Mouse (Mus musculus): ENCODE results near the gene Panx1. TPM values are rescaled to one million over a fixed set of nuclear protein-coding genes. Genes with fewer than 3 reads are reported as not detected.
A peak's percentile ranks its signal among the peaks of the same experiment; 100 is the strongest.

The Panx1 gene
- total and polyA plus RNA-seq, 2 experiments from 2014 or later = 95.0 to 120 TPM

DNA sequence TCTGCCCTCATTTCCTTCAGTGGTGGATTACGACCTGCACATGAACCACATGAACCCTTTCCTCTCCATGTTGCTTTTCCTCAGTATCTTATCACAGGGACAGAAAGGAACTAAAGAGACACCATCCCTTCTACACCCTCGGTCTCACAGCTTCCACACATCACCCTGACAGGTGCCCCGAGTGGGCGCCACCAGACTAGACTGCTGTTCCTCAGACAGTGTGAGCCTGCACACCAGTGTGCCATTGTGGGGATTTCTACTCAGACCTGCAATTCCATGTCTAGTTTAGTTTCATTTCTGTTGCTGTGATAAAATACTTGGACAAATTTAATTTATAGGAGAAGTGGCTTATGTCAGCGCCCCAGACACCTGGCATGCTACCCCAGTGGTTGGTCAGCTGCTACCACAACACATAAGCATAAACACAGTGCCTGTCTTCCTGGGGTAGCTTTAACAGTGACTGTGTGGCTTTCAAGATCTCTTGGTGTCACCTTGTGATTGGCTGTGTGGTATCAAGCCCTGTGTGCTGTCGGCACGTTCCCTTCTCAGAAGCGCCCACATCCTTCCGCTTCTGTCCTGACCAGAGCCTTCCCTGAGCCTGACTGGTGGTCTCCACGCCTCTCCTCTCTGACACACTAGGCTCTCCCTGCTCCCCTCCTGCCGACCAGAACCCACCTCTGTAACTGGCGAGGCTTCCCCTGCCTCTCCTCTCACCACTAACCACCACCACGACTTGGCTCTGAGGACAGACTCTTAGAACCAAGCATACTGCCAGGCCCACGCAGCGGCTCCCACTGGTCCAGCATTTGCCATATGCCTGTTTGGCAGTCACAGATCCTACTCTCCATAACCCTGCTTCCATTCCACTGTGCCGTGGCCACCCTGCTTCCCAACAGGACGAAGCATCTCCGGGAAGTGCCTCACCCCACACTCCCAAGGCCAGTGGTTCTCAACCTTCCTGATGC is 27.2 kb downstream of the Panx1 start:
- Histone ChIP-seq H3K4me3 (ENCODE audit: low read length) (no peak overlapping the region), H3K9ac (replicated peaks; ENCODE audit: low read length) (no peak overlapping the region), H3K27me3 (ENCODE audit: insufficient read depth, low read length) (no peaks in the 10 kb centered on the region), H3K4me1 (ENCODE audit: insufficient read depth, low read length) (no peaks in the 10 kb centered on the region), H3K27ac (no peak overlapping the region), H3K4me2 (ENCODE audit: low read depth, low read length) (no peak overlapping the region), H3K9me3 (ENCODE audit: low read length) (no peaks in the 10 kb centered on the region), H3K36me3 (ENCODE audit: insufficient read depth, low read length) (0 out of 2 replicates have a peak, but pooled peaks cover 8% of the 10 kb centered on the region)
- no peak for TF ChIP-seq CTCF (IDR thresholded peaks at IDR 0.05; ENCODE audit: low read depth)
- DNase-seq (ENCODE audit: low spot score) = no peak
- WGBS = 83% methylated on average over 18 of the region's 18 CpGs
- no peak for ATAC-seq

DNA sequence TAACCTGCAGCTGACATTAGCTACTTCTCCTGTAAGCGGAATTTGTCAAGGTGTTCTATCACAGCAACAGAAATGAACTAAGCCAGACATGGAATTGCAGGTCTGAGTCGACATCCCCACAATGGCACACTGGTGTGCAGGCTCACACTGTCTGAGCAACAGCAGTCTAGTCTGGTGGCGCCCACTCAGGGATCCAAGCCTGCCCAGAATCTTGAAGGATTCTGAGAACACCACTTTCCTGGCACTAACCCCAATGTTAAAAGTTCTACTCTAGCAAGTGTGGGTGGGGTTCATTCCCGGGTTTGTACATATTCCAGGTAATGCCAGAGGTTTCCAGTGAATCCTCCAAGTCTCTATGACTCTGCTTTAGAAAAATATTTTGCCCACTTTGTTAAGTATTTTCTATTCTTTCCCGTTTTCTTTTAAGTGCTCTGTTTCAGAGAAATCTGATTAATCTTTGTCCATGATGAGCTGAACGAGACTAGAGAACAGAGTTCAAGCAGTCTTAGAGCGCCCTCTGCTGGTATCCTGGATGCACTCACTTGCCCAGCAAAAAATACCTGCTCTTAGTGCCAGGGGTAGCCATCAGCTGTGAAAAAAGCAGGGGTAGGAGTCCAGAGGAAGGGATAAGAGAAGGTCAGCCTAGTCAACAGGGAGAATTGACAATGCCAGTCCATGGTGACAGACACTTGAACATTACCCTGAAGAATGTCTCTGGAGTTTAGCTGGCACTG is 29.9 kb downstream of the Panx1 start:
- 53% methylated on average over 7 of the region's 7 CpGs for WGBS
- H3K36me3 ChIP-seq (ENCODE audit: insufficient read depth, low read length) = 0 out of 2 replicates have a peak, but pooled peaks cover 4% of the 10 kb centered on the region

GRCm38 (mm10) chr9:15007566-15007965 is 37.7 kb downstream of the Panx1 start:
- no peak for TF ChIP-seq CTCF (IDR thresholded peaks at IDR 0.05; ENCODE audit: low read depth)
- Histone ChIP-seq H3K27ac (no peak overlapping the region), H3K36me3 (ENCODE audit: insufficient read depth, low read length) (peaks cover 20% of the 10 kb centered on the region; the same call in 1 of the 2 replicates), H3K9me3 (ENCODE audit: low read length) (no peaks in the 10 kb centered on the region), H3K4me3 (ENCODE audit: low read length) (no peak overlapping the region), H3K4me1 (ENCODE audit: insufficient read depth, low read length) (0 out of 2 replicates have a peak, but pooled peaks cover 4% of the 10 kb centered on the region), H3K27me3 (ENCODE audit: insufficient read depth, low read length) (no peaks in the 10 kb centered on the region), H3K4me2 (ENCODE audit: low read depth, low read length) (no peak overlapping the region), H3K9ac (replicated peaks; ENCODE audit: low read length) (no peak overlapping the region)
- 41% methylated on average over 14 of the region's 14 CpGs for WGBS
- DNase-seq (ENCODE audit: low spot score) (peak; percentile 30), ATAC-seq (no peak)

More for the DNA sequence above, 29.9 kb downstream of the Panx1 start:
- Histone ChIP-seq H3K27me3 (ENCODE audit: insufficient read depth, low read length) (no peaks in the 10 kb centered on the region), H3K27ac (no peak overlapping the region), H3K9me3 (ENCODE audit: low read length) (no peaks in the 10 kb centered on the region), H3K4me2 (ENCODE audit: low read depth, low read length) (no peak overlapping the region), H3K9ac (replicated peaks; ENCODE audit: low read length) (no peak overlapping the region), H3K4me1 (ENCODE audit: insufficient read depth, low read length) (no peaks in the 10 kb centered on the region), H3K4me3 (ENCODE audit: low read length) (no peak overlapping the region)
- peak; percentile 96 for TF ChIP-seq CTCF (IDR thresholded peaks at IDR 0.05; ENCODE audit: low read depth)
- peak; percentile 74 for ATAC-seq
- DNase-seq (ENCODE audit: low spot score) = peak; percentile 95

DNA sequence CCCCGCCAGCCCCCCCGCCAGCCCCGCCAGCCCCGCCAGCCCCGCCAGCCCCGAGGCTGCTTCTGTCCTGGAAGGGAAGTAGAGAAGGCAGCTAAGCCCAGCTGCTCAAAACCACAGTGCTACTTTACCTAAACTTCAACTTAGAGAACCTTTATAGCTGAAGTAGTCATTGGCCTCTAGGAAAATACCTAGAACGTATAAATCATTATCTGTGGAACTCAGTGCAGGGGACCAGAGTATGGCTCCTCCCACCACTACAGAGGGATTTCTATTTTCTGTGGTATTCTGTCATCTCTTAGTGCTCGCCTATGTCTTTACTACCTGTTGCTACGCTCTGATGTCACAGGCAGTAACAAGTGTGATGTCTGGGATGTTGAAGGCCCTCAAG is 41.0 kb downstream of the Panx1 start:
- Histone ChIP-seq H3K9me3 (ENCODE audit: low read length) (no peaks in the 10 kb centered on the region), H3K4me2 (ENCODE audit: low read depth, low read length) (no peak overlapping the region), H3K36me3 (ENCODE audit: insufficient read depth, low read length) (peaks cover 20% of the 10 kb centered on the region; the same call in 1 of the 2 replicates), H3K4me1 (ENCODE audit: insufficient read depth, low read length) (0 out of 2 replicates have a peak, but pooled peaks cover 4% of the 10 kb centered on the region), H3K9ac (replicated peaks; ENCODE audit: low read length) (no peak overlapping the region), H3K27me3 (ENCODE audit: insufficient read depth, low read length) (no peaks in the 10 kb centered on the region), H3K4me3 (ENCODE audit: low read length) (no peak overlapping the region), H3K27ac (no peak overlapping the region)
- DNase-seq (ENCODE audit: low spot score) (no peak), ATAC-seq (no peak)
- whole genome bisulfite sequencing = 42% methylated on average over 9 of the region's 9 CpGs
- no peak for TF ChIP-seq CTCF (IDR thresholded peaks at IDR 0.05; ENCODE audit: low read depth)

GRCm38 (mm10) chr9:15003676-15004297 is 41.5 kb downstream of the Panx1 start:
- H3K4me2 ChIP-seq (ENCODE audit: low read depth, low read length) = 0 out of 2 replicates have a peak overlapping the region, but pooled peaks have one; percentile 1
- H3K27ac ChIP-seq = no peak overlapping the region
- no peaks in the 10 kb centered on the region for H3K27me3 ChIP-seq (ENCODE audit: insufficient read depth, low read length)
- no peaks in the 10 kb centered on the region for H3K9me3 ChIP-seq (ENCODE audit: low read length)
- 0 out of 2 replicates have a peak, but pooled peaks cover 4% of the 10 kb centered on the region for H3K4me1 ChIP-seq (ENCODE audit: insufficient read depth, low read length)
- ATAC-seq = no peak
- no peak overlapping the region for H3K9ac ChIP-seq (replicated peaks; ENCODE audit: low read length)
- DNase-seq (ENCODE audit: low spot score) = peak; percentile 18
- peaks cover 20% of the 10 kb centered on the region; the same call in 1 of the 2 replicates for H3K36me3 ChIP-seq (ENCODE audit: insufficient read depth, low read length)
- 24% methylated on average over 10 of the region's 10 CpGs for WGBS
- TF ChIP-seq CTCF (IDR thresholded peaks at IDR 0.05; ENCODE audit: low read depth) = no peak
- no peak overlapping the region for H3K4me3 ChIP-seq (ENCODE audit: low read length)

DNA sequence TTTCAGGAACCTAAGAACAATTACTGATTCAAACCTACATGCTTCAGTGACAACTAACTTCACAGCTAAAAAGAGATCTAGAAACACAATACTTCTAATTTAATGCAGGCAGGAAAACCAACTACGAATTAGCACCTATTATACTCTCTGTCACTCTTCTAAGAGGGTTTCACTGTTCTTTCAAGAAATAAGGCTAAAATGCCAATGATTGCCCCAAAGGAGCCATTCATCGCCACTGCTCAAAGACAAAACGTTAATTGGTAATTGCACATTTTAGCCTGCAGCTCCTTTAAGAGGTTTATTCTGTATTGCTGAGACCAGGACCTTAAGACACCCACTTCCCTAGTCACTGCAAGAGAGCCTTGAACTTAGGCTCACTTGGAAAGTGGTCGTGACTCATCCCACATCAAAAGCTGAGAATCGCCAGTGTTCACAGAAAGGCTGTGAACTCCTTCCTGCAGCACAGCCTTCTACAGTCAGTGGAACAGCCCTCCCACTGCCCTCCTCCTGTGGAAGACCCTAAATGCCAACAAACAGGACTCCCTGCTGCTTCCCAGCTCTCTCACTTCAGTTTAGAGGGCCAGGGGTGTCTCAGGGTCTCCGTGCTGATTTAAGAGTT is 42.2 kb downstream of the Panx1 start:
- Histone ChIP-seq H3K9me3 (ENCODE audit: low read length) (no peaks in the 10 kb centered on the region), H3K4me3 (ENCODE audit: low read length) (no peak overlapping the region), H3K36me3 (ENCODE audit: insufficient read depth, low read length) (peaks cover 20% of the 10 kb centered on the region; the same call in 1 of the 2 replicates), H3K27ac (no peak overlapping the region), H3K9ac (replicated peaks; ENCODE audit: low read length) (no peak overlapping the region), H3K27me3 (ENCODE audit: insufficient read depth, low read length) (no peaks in the 10 kb centered on the region), H3K4me2 (ENCODE audit: low read depth, low read length) (no peak overlapping the region), H3K4me1 (ENCODE audit: insufficient read depth, low read length) (0 out of 2 replicates have a peak, but pooled peaks cover 4% of the 10 kb centered on the region)
- DNase-seq (ENCODE audit: low spot score) = no peak
- 26% methylated on average over 6 of the region's 6 CpGs for WGBS
- no peak for TF ChIP-seq CTCF (IDR thresholded peaks at IDR 0.05; ENCODE audit: low read depth)
- ATAC-seq = no peak
